Mouse (Mus musculus) ES-E14 (cell line): Measurements from ENCODE around the gene Noxa1.

ENCODE experiments used
- HCFC1 ChIP-seq: IDR thresholded peaks from 2 replicates; pipeline ENCODE4 v1.6.1; 2012; ENCODE audit warnings: low read length, inconsistent platforms, borderline replicate concordance; ENCODE audit not compliant: insufficient read depth
- ZC3H11A ChIP-seq: IDR thresholded peaks from 2 replicates; pipeline ENCODE4 v1.6.1; 2012; ENCODE audit warnings: low read depth, mild to moderate bottlenecking, inconsistent platforms, low read length, borderline replicate concordance

DNA sequence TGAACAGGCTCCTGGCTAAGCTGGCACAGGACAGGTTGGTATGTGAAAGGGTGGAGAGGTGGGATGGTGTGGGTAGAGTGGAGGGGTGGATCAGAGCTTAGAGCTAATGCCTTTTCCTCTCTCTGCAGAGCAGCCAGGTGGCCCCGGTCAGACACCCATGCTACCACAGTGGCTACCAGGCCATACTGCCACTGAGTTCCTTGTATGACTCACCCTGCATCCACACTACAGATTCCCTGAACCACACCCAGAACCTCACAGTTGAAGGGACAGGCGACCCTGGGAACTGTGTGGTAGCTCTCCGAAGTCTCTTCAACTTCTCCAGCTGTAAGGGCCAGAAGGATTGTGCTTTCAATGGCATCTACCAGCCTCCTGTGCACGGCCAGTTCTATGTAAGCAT lies 11.3 kb downstream of the Noxa1 start:
- TF ChIP-seq HCFC1 (no peak), ZC3H11A (no peak)
